Mouse (Mus musculus) liver, embryonic 13.5 days (tissue): ENCODE results near the gene Snrnp35. TPM values are rescaled to one million over a fixed set of nuclear protein-coding genes. Genes with fewer than 3 reads are reported as not detected.
"Not testable (repeated sequence)": the region's sequence is repeated elsewhere in the genome, so short reads cannot be mapped to it uniquely, and the experiment has no call there.

Experiments used
- ATAC-seq: fragments of 200-750 bp; cut with Nextera tagmentation; 2 replicates; pipeline ENCODE4 v1.8.0; 2017; ENCODE audit warnings: low read depth, mild to moderate bottlenecking, moderate number of reproducible peaks, moderate library complexity
- DNase-seq: peaks from one replicate; pipeline ENCODE4 v3.0.0; 2022
- H3K27ac ChIP-seq: fragments of 300-500 bp; sonication (generic); 2 replicates; pipeline ENCODE4 v1.5.1; 2015; ENCODE audit warnings: moderate library complexity, mild to moderate bottlenecking, inconsistent platforms
- H3K27me3 ChIP-seq: fragments of 300-500 bp; sonication (generic); 2 replicates; pipeline ENCODE4 v1.6.1; 2015; ENCODE audit warnings: mild to moderate bottlenecking, inconsistent platforms
- H3K36me3 ChIP-seq: fragments of 300-500 bp; sonication (generic); 2 replicates; pipeline ENCODE4 v1.6.1; 2015; ENCODE audit warnings: mild to moderate bottlenecking, inconsistent platforms
- H3K4me1 ChIP-seq: fragments of 300-500 bp; sonication (generic); replicated peaks from 2 replicates; pipeline ENCODE4 v1.6.1; 2015; ENCODE audit warnings: inconsistent platforms
- H3K4me2 ChIP-seq: fragments of 300-500 bp; sonication (generic); 2 replicates; pipeline ENCODE4 v1.6.1; 2015; ENCODE audit warnings: inconsistent platforms, mild to moderate bottlenecking, moderate library complexity
- H3K4me3 ChIP-seq: fragments of 300-500 bp; sonication (generic); replicated peaks from 2 replicates; pipeline ENCODE4 v1.5.1; 2015; ENCODE audit warnings: mild to moderate bottlenecking, inconsistent platforms
- H3K9ac ChIP-seq: fragments of 300-500 bp; sonication (generic); 2 replicates; pipeline ENCODE4 v1.6.1; 2015; ENCODE audit warnings: mild to moderate bottlenecking, inconsistent platforms
- H3K9me3 ChIP-seq: fragments of 300-500 bp; sonication (generic); replicated peaks from 2 replicates; pipeline ENCODE4 v1.6.1; 2016; ENCODE audit warnings: inconsistent platforms
- WGBS: fragments of 180-500 bp; shearing (Covaris S2); methylation state at CpG from one replicate; pipeline ENCODE4 v1.1.7; 2015; ENCODE audit not compliant: insufficient replicate concordance; 5-methylcytosine and 5-hydroxymethylcytosine counted together
- polyA plus RNA-seq: library from polyadenylated mRNA; unstranded; fragments of >200 nt; fragmentation: Nextera tagmentation; extraction: Ambion mirVana; gene quantifications from 2 replicates; pipeline ENCODE4 v1.2.1, GENCODE M21; 2015

Gene Snrnp35
- polyA plus RNA-seq, 1 experiment from 2014 or later, result 14.6 TPM

- Histone ChIP-seq H3K9me3 (no peaks in the 10 kb centered on the region), H3K36me3 (peaks cover 78% of the 10 kb centered on the region), H3K9ac (no peak overlapping the region), H3K4me3 (no peak overlapping the region), H3K4me1 (peaks cover 81% of the 10 kb centered on the region), H3K27ac (peak overlapping the region; percentile 45), H3K4me2 (peak overlapping the region; percentile 10), H3K27me3 (no peaks in the 10 kb centered on the region)
- DNase-seq (no peak), ATAC-seq (no peak)
- 78% methylated on average over 6 of the region's 6 CpGs for WGBS
Measured at GRCm38 (mm10) chr5:124449494-124449893, 33.4 kb upstream of the Snrnp35 start.

- peak overlapping the region; percentile 81 for H3K27ac ChIP-seq
- no peak for ATAC-seq
- 75% methylated on average over 7 of the region's 7 CpGs for WGBS
- H3K9ac ChIP-seq, result peak overlapping the region; percentile 61; the same call in 1 of the 2 replicates
- H3K4me2 ChIP-seq, result peak overlapping the region; percentile 52
- no peaks in the 10 kb centered on the region for H3K9me3 ChIP-seq
- peaks cover 83% of the 10 kb centered on the region for H3K36me3 ChIP-seq
- peak overlapping the region; percentile 18; the same call in 1 of the 2 replicates for H3K4me3 ChIP-seq
- DNase-seq, result no peak
- H3K27me3 ChIP-seq, result no peaks in the 10 kb centered on the region
- H3K4me1 ChIP-seq, result peaks cover 75% of the 10 kb centered on the region
Measured at GRCm38 (mm10) chr5:124450051-124450450, 32.9 kb upstream of the Snrnp35 start.

GRCm38 (mm10) chr5:124450641-124451340, 32.1 kb upstream of the Snrnp35 start:
- 56% methylated on average over 16 of the region's 16 CpGs for WGBS
- peak overlapping the region; percentile 18; the same call in 1 of the 2 replicates for H3K4me3 ChIP-seq
- H3K9ac ChIP-seq, result peak overlapping the region; percentile 61
- H3K4me2 ChIP-seq, result peak overlapping the region; percentile 52
- H3K27ac ChIP-seq, result peak overlapping the region; percentile 81
- peaks cover 74% of the 10 kb centered on the region for H3K4me1 ChIP-seq
- no peaks in the 10 kb centered on the region for H3K27me3 ChIP-seq
- ATAC-seq (peak; percentile 57), DNase-seq (peak; percentile 26)
- H3K36me3 ChIP-seq, result peaks cover 90% of the 10 kb centered on the region
- no peaks in the 10 kb centered on the region for H3K9me3 ChIP-seq

- no peak overlapping the region for H3K9ac ChIP-seq
- 81% methylated on average over 15 of the region's 15 CpGs for WGBS
- H3K27me3 ChIP-seq, result no peaks in the 10 kb centered on the region
- no peak overlapping the region for H3K4me2 ChIP-seq
- no peaks in the 10 kb centered on the region for H3K9me3 ChIP-seq
- ATAC-seq (no peak), DNase-seq (no peak)
- peak overlapping the region; percentile 14; the same call in 1 of the 2 replicates for H3K27ac ChIP-seq
- peaks cover 99% of the 10 kb centered on the region for H3K36me3 ChIP-seq
- no peak overlapping the region for H3K4me3 ChIP-seq
- peaks cover 57% of the 10 kb centered on the region for H3K4me1 ChIP-seq
Measured at GRCm38 (mm10) chr5:124452494-124453228, 30.3 kb upstream of the Snrnp35 start.

- Histone ChIP-seq H3K27ac (no peak overlapping the region; the same call in 1 of the 2 replicates), H3K4me3 (no peak overlapping the region), H3K9ac (no peak overlapping the region; the same call in 1 of the 2 replicates), H3K27me3 (no peaks in the 10 kb centered on the region), H3K4me2 (no peak overlapping the region), H3K36me3 (peaks cover 99% of the 10 kb centered on the region), H3K4me1 (peaks cover 48% of the 10 kb centered on the region), H3K9me3 (no peaks in the 10 kb centered on the region)
- DNase-seq, result no peak
- 89% methylated on average over 13 of the region's 13 CpGs for WGBS
- ATAC-seq, result no peak
Measured at GRCm38 (mm10) chr5:124453339-124454081, 29.4 kb upstream of the Snrnp35 start.

GRCm38 (mm10) chr5:124454082-124454419, 28.9 kb upstream of the Snrnp35 start:
- Histone ChIP-seq H3K9ac (no peak overlapping the region), H3K27me3 (no peaks in the 10 kb centered on the region), H3K36me3 (peaks cover 99% of the 10 kb centered on the region), H3K4me1 (peaks cover 43% of the 10 kb centered on the region), H3K4me2 (no peak overlapping the region), H3K4me3 (no peak overlapping the region), H3K27ac (no peak overlapping the region; the same call in 1 of the 2 replicates), H3K9me3 (no peaks in the 10 kb centered on the region)
- WGBS, result 92% methylated on average over 1 of the region's 1 CpGs
- no peak for ATAC-seq
- no peak for DNase-seq

- ATAC-seq, result no peak
- DNase-seq, result no peak
- H3K36me3 ChIP-seq, result peaks cover 98% of the 10 kb centered on the region
Measured at GRCm38 (mm10) chr5:124456762-124457161, 26.2 kb upstream of the Snrnp35 start.

GRCm38 (mm10) chr5:124460922-124461321, 22.0 kb upstream of the Snrnp35 start:
- H3K4me1 ChIP-seq, DNase-seq, ATAC-seq, H3K4me2 ChIP-seq, H3K27me3 ChIP-seq, H3K9me3 ChIP-seq, H3K9ac ChIP-seq, H3K27ac ChIP-seq, H3K4me3 ChIP-seq: not testable (repeated sequence)
- WGBS, result 90% methylated on average over 14 of the region's 14 CpGs
- peaks cover 78% of the 10 kb centered on the region for H3K36me3 ChIP-seq

More at GRCm38 (mm10) chr5:124456762-124457161, 26.2 kb upstream of the Snrnp35 start:
- Histone ChIP-seq H3K9me3 (no peaks in the 10 kb centered on the region), H3K4me3 (no peak overlapping the region), H3K27ac (no peak overlapping the region), H3K4me2 (no peak overlapping the region), H3K9ac (no peak overlapping the region), H3K27me3 (no peaks in the 10 kb centered on the region), H3K4me1 (peaks cover 16% of the 10 kb centered on the region)
- WGBS, result 91% methylated on average over 6 of the region's 6 CpGs

GRCm38 (mm10) chr5:124462297-124463025, 20.5 kb upstream of the Snrnp35 start:
- H3K4me1 ChIP-seq, result no peaks in the 10 kb centered on the region
- ATAC-seq (no peak), DNase-seq (no peak)
- H3K36me3 ChIP-seq, result peaks cover 68% of the 10 kb centered on the region
- 86% methylated on average over 8 of the region's 8 CpGs for WGBS
- H3K9me3 ChIP-seq, result no peaks in the 10 kb centered on the region
- no peaks in the 10 kb centered on the region for H3K27me3 ChIP-seq
- H3K27ac ChIP-seq, result no peak overlapping the region; the same call in 1 of the 2 replicates
- no peak overlapping the region for H3K4me2 ChIP-seq
- no peak overlapping the region for H3K4me3 ChIP-seq
- H3K9ac ChIP-seq, result no peak overlapping the region

- DNase-seq (no peak), ATAC-seq (no peak)
- H3K27me3 ChIP-seq, result no peaks in the 10 kb centered on the region
- no peak overlapping the region for H3K9ac ChIP-seq
- no peaks in the 10 kb centered on the region for H3K4me1 ChIP-seq
- peaks cover 61% of the 10 kb centered on the region for H3K36me3 ChIP-seq
- no peak overlapping the region for H3K4me3 ChIP-seq
- no peak overlapping the region for H3K27ac ChIP-seq
- WGBS, result 83% methylated on average over 5 of the region's 5 CpGs
- no peaks in the 10 kb centered on the region for H3K9me3 ChIP-seq
- H3K4me2 ChIP-seq, result no peak overlapping the region
Measured at GRCm38 (mm10) chr5:124463462-124463861, 19.5 kb upstream of the Snrnp35 start.

GRCm38 (mm10) chr5:124464905-124465304, 18.0 kb upstream of the Snrnp35 start:
- peaks cover 56% of the 10 kb centered on the region for H3K36me3 ChIP-seq
- no peaks in the 10 kb centered on the region for H3K9me3 ChIP-seq
- no peaks in the 10 kb centered on the region for H3K4me1 ChIP-seq
- ATAC-seq (no peak), DNase-seq (no peak)
- H3K4me3 ChIP-seq, result no peak overlapping the region
- H3K27me3 ChIP-seq, result no peaks in the 10 kb centered on the region
- no peak overlapping the region for H3K4me2 ChIP-seq
- no peak overlapping the region for H3K27ac ChIP-seq
- H3K9ac ChIP-seq, result no peak overlapping the region
